Mouse (Mus musculus) urinary bladder, postnatal 36 days (tissue): ENCODE data around the gene Nr1h3.
A peak's percentile ranks its signal among the peaks of the same experiment; 100 is the strongest.
"Not testable (repeated sequence)": the region's sequence is repeated elsewhere in the genome, so short reads cannot be mapped to it uniquely, and the experiment has no call there.

ENCODE experiments used
- DNase-seq, 2 experiments: peaks; one replicate each; pipeline ENCODE4 v3.0.0; 2022; ENCODE audit warnings: low spot score in 2 of 2, mixed read lengths in 1 of 2

Gene Nr1h3

DNA sequence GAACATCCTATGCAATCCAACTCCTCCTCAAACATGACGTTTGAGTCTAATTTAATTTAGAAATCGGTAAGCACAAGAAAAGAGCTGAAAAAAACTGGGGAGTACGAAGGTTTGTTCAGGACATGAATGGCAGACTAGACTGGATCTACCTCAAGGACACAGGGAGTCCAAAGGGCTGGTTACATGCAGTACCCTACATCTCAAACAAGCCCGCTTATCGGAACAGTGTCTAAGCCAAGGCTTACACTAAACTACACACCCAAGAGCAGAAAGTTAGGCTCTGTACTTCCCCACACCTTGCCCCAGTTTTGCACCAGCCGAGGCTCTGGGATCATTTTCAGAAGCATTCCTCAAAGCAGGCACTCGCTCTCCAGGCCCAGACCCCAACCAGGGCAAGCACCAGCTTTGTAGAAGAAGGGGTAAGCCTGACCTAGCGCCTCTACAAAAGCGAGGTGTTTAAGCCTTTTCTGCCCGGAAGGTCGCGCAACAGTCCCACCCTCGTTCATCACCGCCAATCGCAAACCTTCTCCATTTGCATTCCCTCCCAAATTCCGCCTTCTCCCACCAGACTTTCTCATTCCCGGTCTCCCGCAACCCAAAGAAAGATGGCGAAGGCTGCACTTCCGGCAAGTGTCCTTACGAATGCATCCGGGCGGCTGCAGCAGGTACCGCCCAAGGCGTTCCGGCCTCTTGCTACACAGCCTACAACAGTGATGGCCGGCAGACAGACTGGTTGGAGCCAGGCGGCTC lies at the start of gene Nr1h3, which contains the start of gene Acp2:
Nr1h3 (minus strand) TSS at position 613 of the 750 bp plus-strand sequence.
Acp2 (plus strand) TSS at position 664 of the 750 bp plus-strand sequence.
- DNase-seq: peak; percentile 94

- DNase-seq: no peak
These were observed 49.4 kb upstream of the Nr1h3 start for GRCm38 (mm10) chr2:91252001-91252400.

DNA sequence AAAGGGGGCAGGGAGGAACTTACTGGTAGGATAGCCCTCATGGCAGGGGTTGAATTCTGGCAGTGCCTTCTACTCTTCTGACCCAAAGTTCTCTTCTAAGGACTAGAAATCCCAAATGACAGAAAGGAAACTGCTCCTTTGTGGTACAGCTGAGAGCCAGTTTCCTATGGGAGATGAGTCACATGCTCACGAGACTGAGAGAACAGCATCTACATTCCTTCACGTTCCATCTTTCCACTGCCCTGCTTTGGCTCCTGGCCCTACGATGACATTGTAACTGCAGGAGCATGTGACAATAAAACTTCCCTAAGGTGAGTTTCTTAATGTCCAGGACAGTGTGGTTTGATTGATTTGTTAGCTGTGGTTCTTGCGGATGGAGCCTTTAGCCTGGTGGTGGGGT lies 45.7 kb upstream of the Nr1h3 start:
- no peak for DNase-seq

- no peak for DNase-seq
These were observed 42.1 kb upstream of the Nr1h3 start for GRCm38 (mm10) chr2:91244557-91245228.

DNA sequence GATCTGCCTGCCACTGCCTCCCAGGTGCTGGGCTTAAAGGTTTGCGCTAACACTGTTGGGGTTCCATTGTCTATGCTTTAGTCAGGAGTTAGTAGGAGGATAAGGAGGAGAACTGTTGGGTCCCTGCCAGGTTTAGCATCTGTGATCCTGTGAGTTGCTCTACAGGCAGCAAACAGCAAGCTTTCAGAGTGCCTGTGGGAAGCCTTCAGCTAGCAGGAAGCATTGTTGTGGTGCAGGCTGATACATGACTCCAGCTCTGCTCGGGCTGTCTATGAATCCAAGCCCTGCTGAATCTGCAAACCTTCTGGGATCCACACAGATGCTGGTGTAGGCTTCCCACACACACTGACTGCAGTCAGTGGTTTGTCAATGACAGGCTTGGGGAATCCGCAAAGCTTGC lies 40.8 kb upstream of the Nr1h3 start:
- DNase-seq: no peak

GRCm38 (mm10) chr2:91242547-91242946 lies 39.9 kb upstream of the Nr1h3 start:
- peak in 1 of 2 experiments; percentile 25 for DNase-seq

DNA sequence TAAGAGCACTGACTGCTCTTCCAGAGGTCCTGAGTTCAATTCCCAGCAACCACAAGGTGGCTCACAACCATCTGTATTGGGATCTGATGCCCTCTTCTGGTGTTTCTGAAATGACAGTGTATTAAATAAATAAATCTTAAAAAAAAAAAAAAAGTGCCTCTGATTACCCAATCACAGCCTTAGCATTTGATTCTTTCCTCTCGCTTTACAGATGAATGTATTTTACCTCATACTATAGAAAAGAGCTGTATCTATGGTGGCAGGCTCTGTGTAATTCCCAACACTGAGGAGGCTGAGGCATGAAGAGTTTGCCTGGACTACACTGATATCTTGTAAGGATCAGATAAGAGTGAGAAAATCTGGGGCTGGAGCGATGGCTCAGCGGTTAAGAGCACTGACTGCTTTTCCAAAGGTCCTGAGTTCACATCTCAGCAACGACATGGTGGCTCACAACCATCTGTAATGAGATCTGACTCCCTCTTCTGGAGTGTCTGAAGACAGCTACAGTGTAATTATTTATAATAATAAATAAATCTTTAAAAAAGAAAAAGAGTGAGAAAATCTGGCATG lies 35.0 kb upstream of the Nr1h3 start:
- DNase-seq: not testable (repeated sequence)

DNA sequence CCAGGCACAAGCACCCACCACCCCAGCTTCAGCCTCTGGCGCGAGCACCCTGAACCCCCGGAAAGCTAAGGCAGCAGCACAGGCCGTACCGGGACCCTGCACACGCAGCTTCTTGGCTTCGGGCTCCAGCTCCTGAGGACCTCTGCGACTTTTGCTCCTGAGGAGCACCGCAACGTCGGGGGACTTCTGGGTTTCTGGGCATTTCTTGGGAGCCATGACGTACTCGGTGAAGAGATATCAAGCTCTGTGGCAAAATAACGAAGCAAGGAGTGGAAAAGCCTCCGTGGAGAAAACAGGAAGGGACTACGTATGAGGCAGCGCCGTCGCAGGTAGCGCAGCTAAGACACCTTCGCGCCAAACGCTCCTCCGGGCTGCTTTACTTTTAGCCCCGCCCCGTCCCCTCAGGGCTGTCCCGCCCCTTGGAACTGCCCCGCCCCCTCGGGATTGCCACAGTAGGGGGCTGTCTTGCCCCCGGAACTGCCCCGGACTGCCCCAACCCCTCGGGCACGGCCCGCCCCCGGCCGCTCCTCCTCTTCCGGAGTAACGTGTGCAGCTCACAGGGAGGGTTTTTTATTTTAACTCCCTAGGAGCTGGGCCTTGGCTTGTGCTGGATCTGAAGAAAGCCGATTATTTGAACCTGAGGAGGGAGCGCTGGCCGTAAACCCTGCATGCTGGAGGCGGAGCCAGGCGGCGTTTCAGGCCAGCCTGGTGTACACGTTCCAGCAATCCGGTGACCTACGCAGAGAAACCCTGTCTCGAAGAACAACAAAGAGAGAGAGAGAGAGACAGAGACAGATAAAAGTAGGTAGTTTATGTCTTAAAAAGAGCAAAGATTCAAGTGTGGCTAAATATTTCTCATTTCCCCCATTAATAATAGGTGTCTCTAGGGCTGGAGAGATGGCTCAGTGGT lies 34.2 kb upstream of the Nr1h3 start, which contains the start of gene Ddb2:
Ddb2 (minus strand) TSS at position 382 of the 910 bp plus-strand sequence.
- peak; percentile 80 to 92 for DNase-seq

- no peak for DNase-seq
These were observed 27.1 kb upstream of the Nr1h3 start for GRCm38 (mm10) chr2:91229735-91230134.

DNA sequence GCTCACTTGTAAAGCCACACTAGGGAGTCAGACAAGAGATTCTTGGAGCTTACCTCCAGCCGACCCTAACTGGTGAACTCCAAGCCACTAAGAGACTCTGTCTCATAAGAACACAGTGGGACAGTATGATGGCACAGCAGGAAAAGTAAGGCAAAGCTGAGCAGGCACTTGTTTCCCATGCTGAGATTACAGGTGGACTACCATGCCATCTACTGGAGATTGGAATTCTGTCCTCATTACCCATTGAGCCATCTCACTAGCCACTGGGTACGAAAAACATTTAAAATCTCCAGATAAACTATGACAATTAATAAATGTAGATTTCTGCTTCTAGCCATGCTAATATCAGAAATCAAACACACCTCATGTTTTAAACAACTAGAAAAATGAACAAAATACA lies 21.0 kb upstream of the Nr1h3 start:
- no peak for DNase-seq

DNA sequence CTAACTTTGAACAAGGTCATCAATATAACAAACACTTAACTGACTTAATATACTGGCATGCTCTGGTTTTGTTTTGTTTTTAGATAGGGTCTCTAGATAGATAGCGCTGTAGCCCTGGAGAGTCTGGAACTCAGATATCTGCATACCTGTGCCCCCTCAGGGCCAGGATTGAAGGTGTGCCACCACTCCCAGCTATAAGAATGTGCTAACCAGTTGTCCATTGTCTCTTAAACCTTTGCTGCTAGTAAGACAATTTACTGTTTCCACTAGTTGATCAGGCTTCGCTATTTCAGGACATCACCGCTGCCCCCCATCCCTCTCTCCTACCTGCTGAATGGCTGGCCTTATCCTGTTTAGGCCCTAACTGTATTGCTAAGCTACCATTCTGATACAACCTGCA lies 17.9 kb upstream of the Nr1h3 start:
- DNase-seq: no peak

GRCm38 (mm10) chr2:91217032-91217431 lies 14.4 kb upstream of the Nr1h3 start:
- no peak for DNase-seq

GRCm38 (mm10) chr2:91213311-91213710 lies 10.7 kb upstream of the Nr1h3 start:
- no peak for DNase-seq

- no peak for DNase-seq
These were observed 3.7 kb upstream of the Nr1h3 start for GRCm38 (mm10) chr2:91206254-91206775.

DNA sequence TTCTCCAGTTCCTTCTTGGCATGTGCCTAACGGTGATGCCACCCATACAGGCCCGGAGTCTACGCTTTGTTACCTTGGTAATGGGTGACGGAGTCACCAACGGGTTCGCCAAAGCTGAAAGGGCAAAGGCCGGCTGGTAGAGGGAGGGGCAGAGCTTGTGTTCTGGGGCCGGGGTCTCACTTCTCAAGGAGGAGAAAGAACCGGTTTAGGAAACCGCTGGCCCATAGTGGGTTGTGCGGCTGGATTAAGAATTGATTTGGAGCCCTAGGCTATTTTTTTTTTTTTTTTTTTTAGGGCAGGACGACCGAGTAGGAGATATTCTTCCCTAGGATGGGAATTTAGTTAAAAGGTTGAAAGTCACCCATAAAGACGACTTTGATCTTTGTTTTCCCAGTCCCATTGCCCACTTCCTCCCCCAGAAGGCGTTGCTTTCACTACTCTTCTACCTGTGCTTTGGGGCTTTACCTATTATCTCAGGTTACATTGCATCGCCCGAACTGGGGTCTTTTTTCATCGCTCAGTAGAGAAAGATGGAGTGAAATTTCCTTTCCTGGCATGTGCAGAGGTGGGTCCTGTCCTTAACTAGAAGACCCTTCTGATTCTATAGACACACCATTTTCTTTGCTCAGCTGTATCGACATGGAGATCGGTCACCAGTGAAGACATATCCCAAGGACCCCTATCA lies 480 bp upstream of the Nr1h3 start:
- no peak for DNase-seq

GRCm38 (mm10) chr2:91198888-91199287 lies 3.7 kb downstream of the Nr1h3 start:
- no peak for DNase-seq

- DNase-seq: peak in 1 of 2 experiments; percentile 38
These were observed 6.0 kb downstream of the Nr1h3 start for GRCm38 (mm10) chr2:91196577-91197001.

DNA sequence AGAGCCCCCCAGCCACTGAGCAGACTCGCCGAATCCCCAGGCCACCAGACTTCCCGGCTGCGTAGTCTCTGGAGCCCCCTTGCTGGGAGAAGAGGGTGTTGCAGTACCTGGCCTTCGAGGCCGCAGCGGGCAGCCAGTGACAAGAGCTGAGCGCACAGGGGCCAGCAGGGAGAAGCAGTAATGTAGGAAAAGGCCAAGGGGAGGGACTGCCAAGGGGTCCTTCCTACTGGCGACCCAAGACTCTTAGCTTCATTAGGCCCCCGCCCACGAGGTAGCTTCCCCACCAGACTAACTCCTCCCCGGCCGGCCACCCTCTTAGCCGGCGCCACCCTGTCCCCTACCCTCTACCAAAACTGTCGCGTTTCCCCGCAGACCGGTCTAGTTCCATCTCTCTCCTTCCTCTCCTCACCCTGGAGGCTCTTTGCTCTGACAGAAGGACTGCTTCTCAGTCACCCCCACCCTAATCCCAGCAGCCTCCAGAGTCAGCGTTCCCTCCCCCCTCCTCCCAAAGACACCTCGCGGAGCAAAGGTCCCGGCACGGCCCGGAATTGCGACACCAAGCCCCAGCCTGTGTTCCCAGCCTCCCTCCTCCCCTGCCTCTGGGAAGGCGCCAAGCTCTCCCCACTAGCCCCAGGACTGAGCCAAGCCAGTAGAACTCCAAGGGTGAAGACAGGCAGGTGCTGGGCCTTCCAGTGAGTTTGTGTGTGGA lies 7.9 kb downstream of the Nr1h3 start:
- DNase-seq: peak; percentile 79 to 92

- DNase-seq: no peak
These were observed 12.1 kb downstream of the Nr1h3 start for GRCm38 (mm10) chr2:91190501-91190900.

GRCm38 (mm10) chr2:91187431-91187830 lies 15.2 kb downstream of the Nr1h3 start:
- DNase-seq: no peak
